Mouse (Mus musculus) embryonic stem cell, embryonic (primary cell): ENCODE measurements around the gene Fancc.

Experiments
- CTCF ChIA-PET, 4 experiments: fragments of 300-600 bp in 2 of 4; fragments of 350-600 bp in 2 of 4; sonication (Branson Sonifier 250); formaldehyde crosslinking; loops; one replicate each; lab custom pipeline; 2022; ENCODE audit warnings: inconsistent platforms in 2 of 4; lab: Charles Lee
- POLR2A ChIA-PET, 4 experiments: fragments of 300-600 bp in 2 of 4; fragments of 350-600 bp in 2 of 4; sonication (Branson Sonifier 250); formaldehyde crosslinking; loops; one replicate each; lab custom pipeline; 2022; ENCODE audit warnings: antibody characterized with exemption in 4 of 4, inconsistent platforms in 1 of 4; lab: Charles Lee

Gene Fancc

DNA sequence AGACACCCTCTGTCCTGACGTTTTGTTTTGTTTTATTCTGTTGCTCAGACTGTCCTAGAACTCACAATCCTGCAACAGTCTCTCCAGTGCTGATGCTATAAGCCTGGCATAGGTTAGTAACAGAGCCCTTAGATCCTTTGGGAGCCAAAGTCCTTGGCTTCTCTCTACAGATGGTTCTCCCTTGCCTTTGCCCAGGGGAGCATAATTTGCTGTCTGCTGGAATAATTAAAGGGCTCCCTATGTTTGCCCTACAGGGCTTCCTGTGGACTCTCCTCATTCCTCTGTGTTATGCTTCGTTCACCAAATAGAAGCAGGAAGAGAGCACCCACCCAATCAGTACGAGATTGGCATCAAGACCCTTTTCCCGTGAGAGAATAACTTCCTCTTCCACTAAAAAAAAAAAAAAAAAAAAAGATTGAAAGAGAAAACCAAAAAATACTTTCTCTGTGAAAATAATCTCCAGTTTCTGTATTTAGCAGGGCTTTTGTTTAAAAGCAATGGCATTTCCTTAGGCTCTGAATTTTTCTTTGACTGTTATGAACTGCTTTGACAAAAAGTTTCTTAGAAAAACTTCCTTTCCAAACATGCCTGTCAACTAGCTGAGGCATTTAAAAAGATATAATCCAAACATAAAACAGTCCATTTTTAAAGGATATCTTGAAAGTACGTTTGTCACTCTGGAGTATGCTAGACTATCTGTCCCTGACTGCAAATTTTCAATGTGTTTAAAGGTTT lies 260.8 kb downstream of the Fancc start:
- ChIA-PET CTCF (interaction anchor here in 1 of 4 experiments (1.2 kb wide), 1 partner anchor 95 kb away, joined by 5 read pairs; no protein-coding TSS in a partner anchor), POLR2A (no interaction called here)

DNA sequence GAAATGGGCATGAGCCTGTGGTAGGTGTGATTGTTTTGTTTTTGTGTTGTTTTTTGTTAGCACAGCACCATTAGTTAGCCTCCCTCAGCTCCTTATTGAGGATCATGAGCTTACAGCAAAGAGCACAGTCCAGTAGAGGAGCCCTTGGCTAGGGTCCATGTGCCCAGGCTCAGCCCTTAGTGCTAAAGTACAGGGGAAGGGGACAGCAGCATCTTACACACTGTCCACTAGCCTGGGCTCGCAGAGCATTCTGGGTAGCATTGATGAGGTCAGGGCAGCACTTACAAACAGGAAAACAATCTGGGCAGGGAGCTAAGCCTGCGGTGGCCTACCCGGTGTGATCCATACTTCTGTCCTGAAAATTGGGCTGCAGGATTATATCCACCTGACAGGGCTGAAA lies 261.5 kb downstream of the Fancc start:
- ChIA-PET POLR2A (interaction anchor here in 3 of 4 experiments (0.5 to 0.8 kb wide), 5 partner anchors 12 to 667 kb away, joined by 3 read pairs; no protein-coding TSS in a partner anchor), CTCF (interaction anchor here in 3 of 4 experiments (0.6 to 2.6 kb wide), 4 partner anchors 60 to 196 kb away, joined by 3 to 10 read pairs (median 4); no protein-coding TSS in a partner anchor)
